Mouse (Mus musculus): ENCODE data around the gene Gpc5.
A peak's percentile ranks its signal among the peaks of the same experiment; 100 is the strongest.
"Not testable (repeated sequence)": the region's sequence is repeated elsewhere in the genome, so short reads cannot be mapped to it uniquely, and the experiment has no call there.

Gpc5 gene

DNA sequence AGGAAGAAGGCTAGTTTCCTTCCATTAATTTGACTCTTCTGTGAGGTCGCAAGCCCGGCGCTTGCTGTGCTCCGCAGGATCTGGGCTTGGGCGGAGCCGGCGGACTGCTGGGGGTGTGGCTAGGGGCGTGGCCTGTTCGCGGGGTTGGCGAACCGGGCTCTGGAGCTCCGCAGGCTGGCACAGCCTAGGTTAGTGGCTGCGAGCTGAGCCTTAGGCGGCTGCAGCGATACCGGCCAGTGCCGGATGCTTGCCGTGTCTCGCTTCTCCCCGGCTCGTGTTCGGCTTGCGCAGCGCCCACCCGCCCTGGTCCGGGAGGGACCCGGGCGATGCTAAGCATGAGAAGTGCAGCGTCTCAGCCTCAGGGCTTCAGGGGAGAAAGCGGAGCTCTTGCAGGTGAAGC is at the start of gene Gpc5:
Gpc5 (plus strand) TSS at position 135 of the 400 bp plus-strand sequence.
- DNase-seq (ENCODE audit: low spot score in 2 of 2), result peak; percentile 74 to 81

GRCm38 (mm10) chr14:115042660-115043059 is 49.4 kb upstream of the Gpc5 start:
- no peak for DNase-seq (ENCODE audit: low spot score in 2 of 2)

DNA sequence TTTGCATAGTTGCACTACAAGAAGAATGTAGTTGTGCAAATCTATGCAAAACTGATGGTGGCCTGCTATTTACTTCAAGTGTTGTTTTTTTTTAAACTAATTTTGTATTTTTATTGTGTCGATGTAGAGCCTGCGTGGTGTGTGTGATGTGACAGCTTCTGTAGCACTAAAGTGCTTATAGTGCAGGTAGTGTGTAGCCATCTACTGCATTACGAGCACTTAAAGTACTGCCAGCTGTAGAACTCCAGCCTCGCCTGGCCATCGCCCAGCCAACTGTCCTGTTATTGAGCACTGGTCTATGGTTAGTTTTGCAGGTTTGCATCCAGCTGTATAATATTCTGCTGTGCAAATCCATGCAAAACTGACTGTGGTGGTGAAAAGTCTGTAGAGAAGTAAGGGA is 48.0 kb upstream of the Gpc5 start:
- no peak for DNase-seq (ENCODE audit: low spot score in 2 of 2)

DNA sequence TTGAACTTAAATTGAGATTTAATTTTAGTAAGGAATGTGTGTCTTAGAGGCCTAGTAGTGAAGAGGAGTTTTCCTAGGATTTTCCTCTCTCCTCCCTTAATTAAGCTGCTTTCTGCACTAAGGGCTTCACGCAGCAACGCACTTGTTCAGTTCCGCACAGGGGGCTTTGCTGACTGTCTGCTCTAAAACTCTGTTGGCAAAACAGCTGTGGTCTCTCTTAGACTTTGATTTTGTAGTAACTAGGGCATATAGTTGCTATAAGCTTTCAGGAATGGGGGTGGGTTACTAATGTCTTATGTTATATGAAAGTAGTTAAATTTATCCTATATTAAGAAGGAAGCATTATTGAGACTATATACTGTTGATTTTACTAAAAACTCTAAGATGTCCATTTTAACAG is 46.3 kb upstream of the Gpc5 start:
- DNase-seq (ENCODE audit: low spot score in 2 of 2), result no peak

DNA sequence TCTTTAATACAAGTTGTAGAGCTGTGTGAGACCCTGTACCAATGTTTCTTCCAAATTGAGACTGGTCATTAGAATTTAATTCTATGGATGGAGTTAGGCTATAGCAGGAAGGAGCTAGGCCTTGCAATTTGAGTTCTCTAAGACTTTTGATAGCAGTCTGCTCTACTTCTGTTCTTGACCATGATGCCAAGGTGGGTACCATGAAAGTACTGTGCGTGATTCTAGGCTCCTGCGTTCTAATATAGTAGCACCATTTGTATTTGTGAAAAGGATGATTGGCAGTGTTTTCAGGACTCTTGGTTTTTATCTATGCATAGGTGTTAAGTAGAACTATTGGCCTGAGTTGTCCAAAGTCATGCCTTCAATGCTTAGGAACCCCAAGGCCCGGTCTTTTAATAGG is 44.7 kb upstream of the Gpc5 start:
- no peak for DNase-seq (ENCODE audit: low spot score in 2 of 2)

GRCm38 (mm10) chr14:115047990-115048862 is 43.8 kb upstream of the Gpc5 start:
- no peak for DNase-seq (ENCODE audit: low spot score in 2 of 2)

DNA sequence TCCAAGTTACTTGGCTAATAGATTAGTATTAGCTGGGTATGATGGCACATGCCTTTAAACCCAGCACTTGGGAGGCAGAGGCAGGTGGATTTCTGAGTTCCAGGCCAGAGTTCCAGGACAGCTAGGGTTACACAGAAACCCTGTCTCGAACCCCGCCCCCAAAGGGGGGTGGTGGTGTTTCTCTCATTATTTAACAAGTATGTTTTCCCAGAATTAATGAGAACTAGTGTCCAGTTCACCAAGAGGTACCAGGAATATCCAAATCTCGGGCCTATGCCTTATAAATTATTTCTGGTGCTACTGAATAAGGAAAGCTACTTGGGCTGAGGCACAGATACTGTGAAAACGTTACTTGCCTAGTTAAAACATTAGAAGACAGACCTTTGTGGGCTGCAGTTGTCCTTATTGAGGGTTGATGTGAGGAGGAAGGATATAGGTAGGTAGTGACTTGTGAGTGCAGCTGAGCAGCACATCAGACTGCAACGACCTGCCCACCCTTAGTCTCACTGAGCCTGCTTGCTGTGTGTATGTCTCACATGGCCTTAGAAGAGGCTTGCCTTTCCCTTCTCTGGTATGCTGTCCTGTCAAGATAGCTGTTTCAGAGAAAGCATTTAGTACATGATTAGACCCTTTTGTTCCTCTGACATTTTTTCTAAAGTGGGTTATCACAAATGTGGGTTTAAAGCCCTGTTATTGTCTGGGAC is 43.0 kb upstream of the Gpc5 start:
- no peak for DNase-seq (ENCODE audit: low spot score in 2 of 2)

GRCm38 (mm10) chr14:115049831-115050230 is 42.2 kb upstream of the Gpc5 start:
- no peak for DNase-seq (ENCODE audit: low spot score in 2 of 2)

DNA sequence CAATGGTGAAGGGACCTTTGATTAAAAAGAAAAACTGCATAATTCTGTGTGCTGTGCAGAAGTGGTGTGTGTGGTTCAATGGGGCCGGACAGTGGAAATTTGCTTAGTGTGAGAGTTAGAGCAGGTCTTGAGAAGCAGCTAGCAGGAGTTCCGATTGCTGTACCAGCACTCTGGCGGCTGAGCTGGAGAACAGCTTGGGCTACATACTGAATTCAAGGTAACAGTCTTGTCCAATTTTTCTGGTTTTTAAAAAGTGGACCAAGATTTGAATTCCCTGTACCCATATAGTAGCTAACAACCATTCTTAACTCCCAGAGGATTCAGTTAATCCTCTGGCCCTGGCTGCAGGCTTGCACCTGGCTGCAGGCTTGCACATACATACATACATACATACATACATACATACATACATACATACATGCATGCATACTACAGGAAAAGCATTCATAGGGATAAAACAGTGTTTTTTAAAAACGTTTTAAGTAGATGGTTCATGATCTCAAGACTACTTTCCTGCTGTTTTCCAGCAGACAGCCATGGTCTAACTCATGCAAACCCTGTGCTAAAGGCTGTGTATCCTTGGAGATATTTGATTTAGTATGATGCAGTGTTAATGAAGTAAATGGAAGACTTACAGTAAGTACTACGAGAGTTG is 40.8 kb upstream of the Gpc5 start:
- no peak for DNase-seq (ENCODE audit: low spot score in 2 of 2)

- DNase-seq (ENCODE audit: low spot score in 2 of 2), result no peak
Measured at GRCm38 (mm10) chr14:115052371-115052770, 39.6 kb upstream of the Gpc5 start.

DNA sequence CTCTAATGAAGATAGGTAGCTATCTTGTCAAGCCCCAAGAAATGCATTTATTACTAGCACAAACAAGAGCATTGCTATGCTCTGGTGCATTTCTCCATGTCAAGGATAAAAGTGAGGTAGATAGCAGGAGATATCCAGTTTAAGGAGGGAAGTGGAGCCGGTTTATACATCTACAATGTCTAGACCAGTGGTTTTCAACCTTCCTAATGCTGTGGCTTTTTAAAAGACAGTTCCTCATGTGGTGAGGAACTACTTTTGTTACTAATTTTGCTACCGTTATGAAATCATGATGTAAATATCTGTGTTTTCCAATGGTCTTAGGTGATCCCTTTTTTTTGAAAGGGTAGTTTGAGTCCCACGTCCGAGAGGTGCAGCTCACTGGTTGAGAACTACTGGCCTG is 37.8 kb upstream of the Gpc5 start:
- DNase-seq (ENCODE audit: low spot score in 2 of 2), result no peak

- DNase-seq (ENCODE audit: low spot score in 2 of 2), result no peak
Measured at GRCm38 (mm10) chr14:115057524-115057923, 34.5 kb upstream of the Gpc5 start.

- not testable (repeated sequence) for DNase-seq (ENCODE audit: low spot score in 2 of 2)
Measured at GRCm38 (mm10) chr14:115066164-115066563, 25.9 kb upstream of the Gpc5 start.

GRCm38 (mm10) chr14:115070534-115070933 is 21.5 kb upstream of the Gpc5 start:
- DNase-seq (ENCODE audit: low spot score in 2 of 2), result peak; percentile 37 to 41

DNA sequence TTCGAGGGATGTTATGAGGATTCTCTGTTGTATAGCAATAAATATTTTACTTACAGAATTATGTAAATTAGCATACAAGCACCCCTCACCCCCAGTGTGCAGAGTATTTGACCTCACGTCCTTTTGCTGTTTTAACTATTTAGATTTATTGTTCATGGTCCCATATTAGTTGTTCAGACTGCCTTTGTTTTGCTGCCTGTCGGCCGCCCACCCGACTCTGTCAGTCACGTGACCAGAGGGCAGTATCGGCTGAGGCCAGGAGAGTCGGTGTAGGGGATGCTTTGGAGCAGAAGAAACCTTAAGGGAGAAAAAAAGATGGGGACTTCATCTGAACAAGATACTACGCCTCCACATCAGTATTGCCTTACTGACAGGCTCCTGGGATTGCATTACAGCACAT is 14.7 kb upstream of the Gpc5 start:
- no peak for DNase-seq (ENCODE audit: low spot score in 2 of 2)

DNA sequence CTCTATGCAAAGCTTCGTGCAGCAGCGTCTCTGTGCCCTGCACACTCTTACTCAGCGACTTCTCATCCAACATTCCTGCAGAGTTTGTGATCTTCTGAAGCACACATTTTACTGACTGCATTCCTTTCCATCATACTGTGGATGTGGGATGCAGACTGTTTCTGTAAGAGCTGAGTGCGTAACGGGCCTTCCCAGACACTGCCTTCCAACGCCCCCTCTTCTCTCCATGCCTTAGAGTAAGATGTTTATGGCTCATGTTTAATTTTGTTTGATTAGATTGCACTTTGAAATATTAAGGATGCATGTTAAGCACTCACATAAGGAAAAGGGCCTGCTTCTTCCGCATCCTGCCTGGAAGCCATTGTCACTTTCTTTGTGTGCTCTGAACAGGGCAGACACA is 14.0 kb upstream of the Gpc5 start:
- no peak for DNase-seq (ENCODE audit: low spot score in 2 of 2)

DNA sequence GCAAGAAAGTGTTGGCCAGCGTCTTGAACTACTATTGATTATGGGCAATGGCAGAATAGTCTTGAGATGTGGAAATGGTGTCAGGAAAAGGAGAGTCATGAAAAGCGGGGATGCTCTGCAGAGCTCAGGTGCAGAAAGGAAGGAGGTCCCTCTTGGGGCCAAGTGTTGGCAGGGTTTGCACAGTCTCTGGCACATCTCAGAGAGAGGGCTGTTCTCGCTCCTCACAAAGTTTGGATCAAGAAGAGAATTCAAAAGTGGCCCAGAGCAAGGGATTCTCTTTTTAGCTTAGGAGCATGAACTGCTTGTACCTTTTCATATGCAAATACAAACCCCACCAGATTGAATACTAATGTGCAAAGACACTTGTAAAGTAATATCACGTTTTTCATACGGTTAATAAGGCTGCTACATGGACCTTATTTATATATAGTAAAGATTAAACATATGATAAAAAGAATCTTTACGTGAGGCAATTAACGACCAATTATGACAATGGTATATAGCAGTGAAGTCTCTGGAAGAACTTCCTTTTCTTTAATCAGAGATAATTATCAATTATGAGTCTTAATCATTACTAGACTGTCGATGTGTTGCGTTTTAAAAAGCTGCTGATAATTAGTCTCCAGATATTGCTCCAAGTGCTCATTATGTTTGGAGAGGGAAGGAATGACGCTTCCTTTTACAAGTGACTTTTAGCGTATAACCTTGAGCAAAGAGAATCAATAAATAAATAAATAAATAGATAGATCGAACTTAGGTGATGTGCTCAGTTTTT is 10.1 kb upstream of the Gpc5 start:
- DNase-seq (ENCODE audit: low spot score in 2 of 2), result no peak

DNA sequence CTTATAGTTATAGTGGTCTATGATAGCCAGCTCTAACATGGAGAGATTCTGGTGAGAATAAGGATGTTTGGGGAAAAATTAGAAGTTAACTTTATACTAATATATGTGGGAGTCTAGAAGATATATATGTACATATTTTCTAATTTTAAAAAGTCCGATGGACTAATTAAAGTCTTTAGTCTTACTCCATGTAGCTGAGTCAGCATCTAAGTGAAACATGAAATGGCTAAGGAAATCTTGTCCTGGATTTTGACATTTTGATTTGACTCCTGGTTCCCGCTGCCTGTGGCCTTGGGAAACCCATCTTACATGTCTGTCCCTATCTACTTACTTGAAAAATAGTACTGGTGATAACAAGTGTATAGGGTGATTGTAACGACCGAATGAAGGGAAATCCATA is 1.5 kb upstream of the Gpc5 start:
- no peak for DNase-seq (ENCODE audit: low spot score in 2 of 2)

DNA sequence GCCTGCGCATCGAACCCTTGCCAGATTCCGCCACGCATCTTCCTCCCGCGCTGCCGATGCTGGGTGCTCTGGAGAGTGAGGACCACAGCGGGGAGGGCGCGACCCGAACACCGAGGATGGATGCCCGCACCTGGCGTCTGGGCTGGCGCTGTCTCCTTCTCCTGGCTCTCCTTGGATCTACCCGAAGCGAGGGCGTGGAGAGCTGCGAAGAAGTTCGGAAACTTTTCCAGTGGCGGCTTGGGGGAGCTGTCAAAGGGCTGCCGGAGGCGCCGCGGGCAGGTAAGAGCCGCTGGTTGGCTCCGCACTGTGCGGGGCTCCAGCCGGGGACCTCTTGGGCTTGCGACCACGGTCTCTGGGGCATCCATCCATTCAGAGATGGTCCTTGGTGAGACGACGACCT is 495 bp downstream of the Gpc5 start:
- DNase-seq (ENCODE audit: low spot score in 2 of 2), result peak in 1 of 2 experiments; percentile 6

GRCm38 (mm10) chr14:115092952-115093351 is 937 bp downstream of the Gpc5 start:
- DNase-seq (ENCODE audit: low spot score in 2 of 2), result no peak

GRCm38 (mm10) chr14:115100617-115101299 is 8.7 kb downstream of the Gpc5 start:
- no peak for DNase-seq (ENCODE audit: low spot score in 2 of 2)
